Mouse (Mus musculus) liver, postnatal 0 days (tissue): ENCODE measurements around the gene Cnksr3.

Experiments
- CTCF ChIP-seq: sonication (generic); IDR thresholded peaks from 2 replicates; pipeline ENCODE4 v1.5.1; 2016; ENCODE audit warnings: antibody characterized with exemption, low read depth
- EP300 ChIP-seq: IDR thresholded peaks from 2 replicates; pipeline ENCODE4 v1.6.1; 2016; ENCODE audit warnings: antibody characterized with exemption, low read depth, mild to moderate bottlenecking

DNA sequence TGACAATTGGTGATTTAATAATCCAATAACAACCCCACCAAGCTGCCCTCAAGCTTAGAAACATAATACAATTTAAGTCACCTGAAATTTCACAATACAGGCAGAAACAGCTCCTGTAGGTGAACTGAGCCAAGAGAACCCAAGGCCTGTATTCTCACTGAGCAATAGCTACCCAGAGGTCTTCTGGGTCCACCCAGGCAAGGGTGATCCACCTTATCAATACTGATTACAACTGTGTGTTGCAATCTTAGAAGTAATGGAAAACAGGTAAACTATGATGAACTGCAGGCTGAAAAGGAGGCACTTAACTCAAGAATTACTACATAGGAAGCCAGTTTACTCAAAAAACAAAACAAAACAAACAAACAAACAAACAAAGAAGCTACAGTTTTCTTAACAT lies 13.8 kb downstream of the Cnksr3 start:
- no peak for TF ChIP-seq CTCF
- peak; percentile 28; the same call in 1 of the 2 replicates for TF ChIP-seq EP300
